Mouse (Mus musculus) natural killer cell, adult 2 months (primary cell): ENCODE data around the gene Crtac1.

Experiments used
- DNase-seq, 2 experiments: peaks; one replicate each; pipeline ENCODE4 v3.0.0; 2022; ENCODE audit warnings: low spot score in 2 of 2

Gene Crtac1

GRCm38 (mm10) chr19:42431485-42432190 lies at the start of gene Crtac1:
Gene Crtac1 (minus strand): TSS chr19:42431783.
- DNase-seq: no peak

- no peak for DNase-seq
Observed at GRCm38 (mm10) chr19:42478303-42478702, 46.7 kb upstream of the Crtac1 start.

- DNase-seq: no peak
Observed at GRCm38 (mm10) chr19:42477769-42478168, 46.2 kb upstream of the Crtac1 start.

GRCm38 (mm10) chr19:42472831-42473230 lies 41.2 kb upstream of the Crtac1 start:
- DNase-seq: no peak

GRCm38 (mm10) chr19:42471571-42471970 lies 40.0 kb upstream of the Crtac1 start:
- no peak for DNase-seq

- DNase-seq: no peak
Observed at GRCm38 (mm10) chr19:42461851-42462250, 30.3 kb upstream of the Crtac1 start.

- DNase-seq: no peak
Observed at GRCm38 (mm10) chr19:42461353-42461752, 29.8 kb upstream of the Crtac1 start.

- no peak for DNase-seq
Observed at GRCm38 (mm10) chr19:42459512-42459911, 27.9 kb upstream of the Crtac1 start.

GRCm38 (mm10) chr19:42454481-42455236 lies 23.1 kb upstream of the Crtac1 start:
- DNase-seq: no peak

GRCm38 (mm10) chr19:42454006-42454405 lies 22.4 kb upstream of the Crtac1 start:
- no peak for DNase-seq

- no peak for DNase-seq
Observed at GRCm38 (mm10) chr19:42452539-42452938, 21.0 kb upstream of the Crtac1 start.

GRCm38 (mm10) chr19:42448539-42448938 lies 17.0 kb upstream of the Crtac1 start:
- no peak for DNase-seq

- peak; percentile 3 to 13 for DNase-seq
Observed at GRCm38 (mm10) chr19:42443887-42444409, 12.4 kb upstream of the Crtac1 start.

GRCm38 (mm10) chr19:42443266-42443665 lies 11.7 kb upstream of the Crtac1 start:
- no peak for DNase-seq

- no peak for DNase-seq
Observed at GRCm38 (mm10) chr19:42442246-42443197, 10.9 kb upstream of the Crtac1 start.

GRCm38 (mm10) chr19:42440089-42440488 lies 8.5 kb upstream of the Crtac1 start:
- no peak for DNase-seq

- no peak for DNase-seq
Observed at GRCm38 (mm10) chr19:42439353-42439752, 7.8 kb upstream of the Crtac1 start.

- no peak for DNase-seq
Observed at GRCm38 (mm10) chr19:42435621-42436020, 4.0 kb upstream of the Crtac1 start.

GRCm38 (mm10) chr19:42432761-42433160 lies 1.2 kb upstream of the Crtac1 start:
- DNase-seq: no peak

- no peak for DNase-seq
Observed at GRCm38 (mm10) chr19:42432191-42432590, 608 bp upstream of the Crtac1 start.

GRCm38 (mm10) chr19:42430981-42431380 lies 602 bp downstream of the Crtac1 start:
- DNase-seq: no peak

GRCm38 (mm10) chr19:42429410-42429809 lies 2.2 kb downstream of the Crtac1 start:
- DNase-seq: no peak
